Mouse (Mus musculus) lung, adult 2 months (tissue): ENCODE measurements around the gene Gabrg2. TPM values are rescaled to one million over a fixed set of nuclear protein-coding genes. Genes with fewer than 3 reads are reported as not detected.

ENCODE experiments used
- DNase-seq: peaks from one replicate; pipeline ENCODE4 v3.0.0; 2022
- H3K4me1 ChIP-seq: fragments of 200-500 bp; 2 replicates; pipeline ENCODE4 v1.6.1; 2011; ENCODE audit warnings: low read length; ENCODE audit not compliant: control insufficient read depth, insufficient read depth
- H3K4me3 ChIP-seq: fragments of 200-500 bp; replicated peaks from 2 replicates; pipeline ENCODE3; 2011; ENCODE audit warnings: low read depth, mild to moderate bottlenecking, control low read depth, low read length; ENCODE audit errors: extremely low read depth
- CTCF ChIP-seq: fragments of 200-500 bp; IDR thresholded peaks from 2 replicates; pipeline ENCODE4 v1.5.1; 2011; ENCODE audit warnings: mild to moderate bottlenecking, low read length, control low read depth; ENCODE audit not compliant: insufficient read depth
- POLR2A ChIP-seq: fragments of 200-500 bp; IDR thresholded peaks from 2 replicates; pipeline ENCODE4 v1.6.1; 2011; ENCODE audit warnings: low read depth, mild to moderate bottlenecking, control low read depth, low read length, borderline replicate concordance; ENCODE audit errors: extremely low read depth
- WGBS: fragments of 180-500 bp; shearing (Covaris S2); methylation state at CpG from one replicate; pipeline ENCODE4 v1.1.7; 2018; 5-methylcytosine and 5-hydroxymethylcytosine counted together
- polyA plus RNA-seq: library from polyadenylated mRNA; depleted of rRNA; stranded (reverse); fragments of >200 nt; gene quantifications from 2 replicates; pipeline ENCODE4 v1.2.3, GENCODE M21; 2012; rRNA removed

Gabrg2 gene
- not detected in 2 replicates for polyA plus RNA-seq

DNA sequence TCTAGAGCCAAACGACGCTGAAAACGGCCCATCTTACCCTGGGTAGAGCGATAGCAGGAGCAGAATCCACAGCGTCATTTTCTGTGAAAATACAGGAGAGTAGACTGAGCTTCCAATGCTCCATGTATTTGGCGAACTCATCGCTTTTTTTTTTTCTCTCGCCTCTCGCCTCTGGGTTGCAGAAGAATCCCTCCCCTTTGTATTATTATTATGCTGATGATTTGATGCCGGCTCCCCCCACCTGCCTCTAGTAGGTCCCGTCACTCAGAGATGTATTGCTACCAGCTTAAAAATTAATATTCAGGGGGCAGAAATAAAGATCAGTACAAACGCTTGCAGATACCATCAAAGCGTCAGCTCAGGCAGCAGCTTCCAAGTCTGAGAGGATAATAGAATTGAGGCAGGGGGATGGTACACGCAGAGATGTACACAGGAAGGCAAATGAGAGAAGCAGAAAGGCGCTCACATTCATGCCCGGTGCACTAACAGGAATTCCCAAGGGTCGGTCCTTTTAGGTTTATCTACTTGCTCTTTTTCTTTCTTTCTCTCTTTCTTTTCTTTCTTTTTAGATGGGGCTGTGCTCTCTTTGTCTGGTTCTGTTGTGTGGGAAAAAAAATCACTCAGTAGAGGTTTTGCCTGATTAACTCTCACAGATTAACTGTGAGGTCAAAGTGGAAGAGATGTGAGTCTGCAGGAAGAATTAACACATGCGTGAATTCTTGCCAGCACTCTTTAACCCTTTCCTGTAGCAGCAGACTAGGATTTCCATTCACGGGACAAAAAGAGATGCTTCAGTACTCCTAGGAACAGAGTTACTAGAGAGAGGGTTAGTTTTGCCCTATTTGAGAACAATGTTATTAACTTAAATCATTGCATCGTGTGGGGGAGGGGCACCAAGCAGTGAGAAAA, at the start of gene Gabrg2:
Gabrg2 (minus strand) TSS at position 668 of the 909 bp plus-strand sequence.
- Histone ChIP-seq H3K4me3 (no peak within 1 kb of the TSS), H3K4me1 (no peaks in the 10 kb centered on the region)
- TF ChIP-seq POLR2A (no peak), CTCF (no peak)
- DNase-seq, result no peak
- 13% methylated on average over 20 of the region's 20 CpGs for WGBS

DNA sequence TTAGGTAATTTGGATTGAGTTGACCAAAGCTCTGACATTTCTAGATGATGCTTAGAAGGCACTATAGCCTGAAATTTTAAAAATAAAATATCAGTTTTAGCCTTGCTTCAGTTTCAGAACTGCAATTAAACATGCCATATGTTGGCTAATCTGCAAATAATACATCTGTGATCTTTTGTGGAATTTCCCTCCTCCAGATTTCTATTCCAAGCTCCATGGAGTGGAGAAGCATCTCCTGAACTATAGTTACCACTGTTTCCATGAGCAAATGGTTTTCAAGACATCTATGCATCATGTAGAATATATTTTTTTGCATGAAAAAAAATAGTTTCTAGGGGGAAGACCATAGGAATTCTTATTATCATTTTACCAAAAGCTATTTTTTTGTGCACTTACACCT, 47.5 kb upstream of the Gabrg2 start:
- TF ChIP-seq CTCF (no peak), POLR2A (no peak)
- no peak overlapping the region for H3K4me3 ChIP-seq
- DNase-seq, result no peak
- H3K4me1 ChIP-seq, result no peaks in the 10 kb centered on the region

DNA sequence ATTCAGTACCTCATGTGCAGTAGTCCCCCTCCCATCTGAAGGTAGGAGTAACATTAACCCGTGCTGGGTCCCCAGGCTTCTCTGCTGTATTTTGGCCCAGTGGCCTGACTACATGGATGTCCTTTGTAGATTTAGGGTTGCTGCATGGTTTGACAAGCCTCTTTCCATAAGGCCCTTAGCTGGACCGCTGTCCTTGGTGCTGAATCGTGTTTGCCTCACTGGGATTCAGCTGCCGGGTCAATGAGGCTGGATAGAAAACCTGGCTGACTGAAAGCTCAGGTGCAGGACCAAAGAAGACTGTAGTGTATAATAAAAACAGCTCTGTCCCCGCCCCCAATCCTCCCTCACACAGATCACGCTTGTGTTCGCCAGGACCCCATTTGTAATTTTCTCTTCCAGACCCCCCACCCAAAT, 1.2 kb downstream of the Gabrg2 start:
- 4% methylated on average over 7 of the region's 7 CpGs for WGBS

DNA sequence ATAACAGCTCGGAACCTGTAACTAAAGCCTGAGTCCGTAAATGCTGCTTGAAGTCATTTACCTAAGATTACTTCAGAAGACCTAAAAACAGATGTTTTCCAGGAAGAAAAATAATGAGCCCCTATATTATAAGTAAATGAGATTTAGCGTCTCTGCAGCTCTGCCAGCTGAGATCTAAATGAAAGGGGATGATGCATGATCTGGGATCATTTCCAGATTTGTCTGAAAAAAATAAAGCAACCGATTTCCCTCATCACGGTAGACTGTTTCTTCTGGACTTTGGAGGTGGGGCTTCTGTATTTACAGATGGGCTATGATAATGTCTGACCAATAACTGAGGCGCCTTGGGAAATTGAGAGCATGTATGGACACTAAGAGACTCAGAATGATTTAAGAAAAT, 20.5 kb downstream of the Gabrg2 start:
- H3K4me1 ChIP-seq, result no peaks in the 10 kb centered on the region
- WGBS, result 68% methylated on average over 6 of the region's 6 CpGs

More for the DNA sequence above, 1.2 kb downstream of the Gabrg2 start:
- no peak for DNase-seq
- H3K4me1 ChIP-seq, result no peaks in the 10 kb centered on the region
- TF ChIP-seq CTCF (no peak), POLR2A (no peak)
- H3K4me3 ChIP-seq, result no peak overlapping the region

DNA sequence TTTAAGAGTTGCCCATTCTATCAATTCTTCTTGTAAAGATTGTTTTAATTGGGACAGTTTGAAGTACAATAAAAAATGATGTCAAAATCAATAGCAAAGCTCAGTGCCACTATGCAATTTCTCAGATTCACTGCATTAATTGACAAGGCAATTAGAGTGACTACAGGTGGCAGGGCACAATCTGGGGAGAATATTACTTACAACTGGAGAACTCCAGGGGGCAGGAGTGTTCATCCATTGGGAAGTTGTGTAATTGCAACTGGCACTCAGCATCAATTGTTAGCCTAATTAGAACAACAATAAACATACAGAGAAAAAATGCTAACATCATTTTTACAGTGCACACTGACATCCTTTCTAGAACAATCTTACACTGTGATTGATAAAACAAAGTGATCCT, 32.1 kb downstream of the Gabrg2 start:
- no peak overlapping the region for H3K4me3 ChIP-seq
- TF ChIP-seq CTCF (no peak), POLR2A (no peak)

More for the DNA sequence above, 20.5 kb downstream of the Gabrg2 start:
- TF ChIP-seq POLR2A, result no peak
- no peak overlapping the region for H3K4me3 ChIP-seq
- no peak for DNase-seq

DNA sequence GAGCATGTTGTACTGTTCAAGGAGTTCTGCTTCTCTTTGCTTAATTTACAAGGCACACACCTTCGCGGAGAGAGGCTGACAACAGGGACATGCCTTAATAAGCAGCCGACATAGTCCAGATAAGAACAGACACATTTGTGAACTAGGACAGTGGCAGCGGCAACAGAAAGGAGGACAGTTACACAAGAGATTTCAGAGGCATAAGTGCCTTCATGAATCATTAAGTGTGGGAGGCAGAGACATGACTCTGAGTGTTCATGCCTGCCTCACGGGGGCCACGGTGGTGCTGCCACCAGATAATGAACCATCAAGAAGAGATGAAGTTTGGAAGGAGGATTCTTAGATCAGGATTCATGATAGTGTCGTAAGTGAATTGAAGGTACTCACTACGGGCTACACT, 38.0 kb downstream of the Gabrg2 start:
- TF ChIP-seq POLR2A, result no peak
- DNase-seq, result no peak

More for the DNA sequence above, 32.1 kb downstream of the Gabrg2 start:
- H3K4me1 ChIP-seq, result no peaks in the 10 kb centered on the region
- DNase-seq, result no peak

DNA sequence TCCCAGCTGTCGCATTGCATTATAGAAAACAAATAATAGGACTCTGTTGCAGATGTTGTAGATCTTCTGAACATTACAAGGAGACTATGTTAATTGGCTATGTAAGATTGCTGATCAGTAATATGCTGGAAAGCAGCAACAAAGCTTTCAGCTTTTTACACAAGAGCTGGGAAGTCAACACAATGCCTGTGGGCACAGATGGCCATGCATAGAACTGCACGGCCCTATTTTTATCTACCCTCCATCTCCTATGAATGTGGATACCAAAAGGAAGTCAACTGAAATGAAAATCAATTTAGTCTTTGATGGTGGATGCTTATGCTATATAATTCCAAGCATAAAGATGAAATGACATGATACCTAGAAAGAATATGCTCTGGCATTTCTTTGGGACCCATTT, 47.1 kb downstream of the Gabrg2 start:
- DNase-seq, result no peak
- Histone ChIP-seq H3K4me3 (no peak overlapping the region), H3K4me1 (no peaks in the 10 kb centered on the region)
- 79% methylated on average over 2 of the region's 2 CpGs for WGBS
- no peak for TF ChIP-seq POLR2A
- TF ChIP-seq CTCF, result no peak

More for the DNA sequence above, 38.0 kb downstream of the Gabrg2 start:
- no peaks in the 10 kb centered on the region for H3K4me1 ChIP-seq
- no peak overlapping the region for H3K4me3 ChIP-seq
- 77% methylated on average over 8 of the region's 8 CpGs for WGBS

DNA sequence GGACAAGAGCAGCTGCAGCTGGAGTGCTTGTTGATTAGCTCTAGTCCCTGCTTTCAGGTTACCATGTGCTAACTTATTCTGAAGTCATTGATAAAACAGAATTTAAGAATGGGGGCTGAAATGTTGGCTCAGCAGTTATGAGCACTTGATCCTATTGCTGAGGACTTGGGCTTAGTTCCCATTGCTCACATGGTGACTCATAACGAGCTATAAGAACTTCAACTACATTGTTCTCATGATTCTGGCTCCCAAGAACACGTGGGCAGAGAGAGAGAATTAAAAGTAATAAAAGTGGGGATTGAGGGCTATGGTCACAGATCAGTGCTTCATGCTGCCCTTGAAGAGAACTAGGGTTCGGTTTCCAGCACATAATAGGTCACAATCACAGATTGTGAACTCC, 48.8 kb downstream of the Gabrg2 start:
- H3K4me1 ChIP-seq, result no peaks in the 10 kb centered on the region
- H3K4me3 ChIP-seq, result no peak overlapping the region
- TF ChIP-seq CTCF (no peak), POLR2A (no peak)
- no peak for DNase-seq
- 42% methylated on average over 3 of the region's 3 CpGs for WGBS

DNA sequence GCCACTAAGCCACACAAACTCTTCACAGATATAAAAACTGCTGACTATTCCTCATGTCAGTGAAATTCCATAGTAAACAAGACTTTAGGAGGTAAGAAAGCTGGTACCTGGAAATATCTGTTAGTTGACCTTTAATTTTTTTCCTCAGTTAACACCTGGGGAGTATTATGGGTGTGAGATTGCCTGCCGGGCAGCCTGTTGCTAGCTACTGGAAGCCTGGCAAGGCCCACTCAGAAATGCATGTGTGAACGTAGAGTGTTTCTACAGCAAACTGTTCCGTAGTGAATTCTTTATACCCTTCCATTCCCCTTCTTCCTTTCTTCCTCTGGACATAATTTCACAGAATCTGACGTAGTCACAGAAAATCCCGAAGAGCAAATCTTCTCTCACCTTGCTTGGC, 55.2 kb downstream of the Gabrg2 start:
- TF ChIP-seq CTCF (no peak), POLR2A (no peak)
- DNase-seq, result no peak
- no peak overlapping the region for H3K4me3 ChIP-seq
- 72% methylated on average over 5 of the region's 5 CpGs for WGBS
- H3K4me1 ChIP-seq, result no peaks in the 10 kb centered on the region

DNA sequence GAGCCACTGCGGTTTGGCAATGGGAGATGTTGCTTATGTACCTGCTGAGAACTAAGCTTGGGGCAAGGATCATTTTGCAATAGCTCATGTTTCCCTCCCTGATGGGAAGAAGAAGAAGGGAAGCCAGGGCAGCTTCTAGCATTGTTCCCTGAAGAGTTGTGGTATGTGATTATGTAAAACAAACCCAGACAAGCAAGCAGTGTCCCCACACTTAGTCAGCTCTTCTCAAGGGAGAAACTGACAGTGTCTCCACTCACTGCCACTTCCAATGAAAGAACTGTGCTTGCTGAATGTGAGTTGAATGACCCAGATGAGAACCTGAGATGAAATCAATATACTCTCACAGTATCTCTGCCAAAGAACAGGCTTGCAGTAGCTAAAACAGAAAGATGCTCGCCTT, 62.7 kb downstream of the Gabrg2 start:
- WGBS, result 58% methylated on average over 2 of the region's 2 CpGs

More for the DNA sequence above, 62.7 kb downstream of the Gabrg2 start:
- H3K4me1 ChIP-seq, result no peaks in the 10 kb centered on the region
- DNase-seq, result no peak
- no peak overlapping the region for H3K4me3 ChIP-seq
- no peak for TF ChIP-seq POLR2A
- TF ChIP-seq CTCF, result no peak
